Mouse (Mus musculus) thymus, postnatal 4 days (tissue): Measurements from ENCODE around the gene BC030867.
"Not testable (repeated sequence)": the region's sequence is repeated elsewhere in the genome, so short reads cannot be mapped to it uniquely, and the experiment has no call there.

ENCODE experiments used
- DNase-seq: peaks from one replicate; pipeline ENCODE4 v3.0.0; 2021

The BC030867 gene

GRCm38 (mm10) chr11:102258095-102258494, 9.4 kb downstream of the BC030867 start:
- DNase-seq: no peak

DNA sequence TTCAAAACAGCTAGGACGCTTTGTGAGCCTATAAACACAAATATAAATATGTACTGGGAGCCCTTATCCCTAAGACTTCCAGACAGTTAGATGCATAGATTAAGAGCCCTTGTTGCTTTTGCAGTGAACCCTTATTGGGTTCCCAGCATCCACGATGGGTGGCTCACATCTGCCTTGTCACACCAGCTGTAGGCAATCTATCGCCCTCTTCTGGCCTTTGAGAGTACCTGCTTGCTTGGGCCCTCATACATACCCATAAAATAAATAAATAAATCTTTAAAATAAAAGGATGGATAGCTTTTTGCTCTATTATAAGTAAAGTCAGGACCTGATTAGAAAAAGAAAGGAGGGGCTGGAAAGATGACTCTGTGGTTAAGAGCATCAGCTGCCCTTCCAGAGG, 9.8 kb downstream of the BC030867 start:
- no peak for DNase-seq

GRCm38 (mm10) chr11:102263211-102263610, 14.5 kb downstream of the BC030867 start:
- no peak for DNase-seq

DNA sequence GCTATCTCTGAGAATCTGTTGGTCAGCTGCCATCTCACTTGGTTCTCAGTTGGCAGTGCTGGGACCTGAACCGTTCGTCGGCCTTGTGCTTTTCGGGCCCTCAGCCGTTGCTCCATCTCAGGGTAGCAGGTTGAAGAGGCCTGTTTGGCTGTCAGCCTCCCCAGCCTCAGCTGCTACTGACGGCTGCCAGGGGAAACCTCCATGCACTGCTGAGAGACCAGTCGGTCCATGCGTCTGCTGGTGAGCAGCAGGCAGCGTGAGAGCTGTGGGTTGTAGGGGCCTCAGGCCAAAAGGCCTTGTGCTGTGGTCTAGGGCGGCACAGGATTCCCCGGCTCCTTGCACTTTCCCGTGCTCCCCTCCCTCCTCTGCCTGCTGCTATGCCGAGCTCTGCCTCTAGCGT, 17.1 kb downstream of the BC030867 start:
- DNase-seq: no peak

DNA sequence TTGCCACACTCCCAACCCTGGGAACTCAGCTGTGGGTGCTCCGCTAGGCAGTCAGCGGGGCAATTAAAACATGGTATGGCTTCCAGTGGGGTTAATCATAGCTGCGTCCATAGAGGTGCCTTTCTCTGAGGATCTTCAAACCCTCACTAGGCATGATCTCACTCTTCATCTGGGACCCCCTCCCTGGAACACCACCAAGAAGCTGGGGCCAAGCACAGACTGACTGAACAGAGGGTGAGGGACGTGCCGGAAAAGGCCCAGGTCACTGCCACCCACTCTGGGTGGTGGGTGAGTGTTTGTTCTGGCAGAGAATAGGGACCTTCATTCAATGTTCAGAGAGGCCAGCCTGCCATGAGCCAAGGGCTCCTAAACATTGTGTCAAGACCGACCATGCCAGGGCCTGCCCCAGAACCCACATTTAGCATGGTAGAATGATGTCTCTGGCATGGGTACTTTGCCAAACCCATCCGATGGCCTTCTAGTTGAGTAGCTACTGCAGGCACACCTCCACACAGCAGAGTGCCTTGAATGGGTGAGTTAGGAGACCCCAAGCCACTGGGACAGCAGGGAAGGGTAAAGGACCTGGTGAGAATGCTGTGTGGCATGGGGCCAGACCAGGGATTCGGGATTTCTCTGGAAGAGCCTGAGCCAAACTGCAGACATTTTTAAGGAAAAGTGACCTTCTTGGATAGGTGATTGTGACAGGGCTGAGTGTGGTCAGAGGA, 18.1 kb downstream of the BC030867 start:
- DNase-seq: no peak

GRCm38 (mm10) chr11:102267480-102267879, 18.8 kb downstream of the BC030867 start:
- DNase-seq: peak; percentile 75

DNA sequence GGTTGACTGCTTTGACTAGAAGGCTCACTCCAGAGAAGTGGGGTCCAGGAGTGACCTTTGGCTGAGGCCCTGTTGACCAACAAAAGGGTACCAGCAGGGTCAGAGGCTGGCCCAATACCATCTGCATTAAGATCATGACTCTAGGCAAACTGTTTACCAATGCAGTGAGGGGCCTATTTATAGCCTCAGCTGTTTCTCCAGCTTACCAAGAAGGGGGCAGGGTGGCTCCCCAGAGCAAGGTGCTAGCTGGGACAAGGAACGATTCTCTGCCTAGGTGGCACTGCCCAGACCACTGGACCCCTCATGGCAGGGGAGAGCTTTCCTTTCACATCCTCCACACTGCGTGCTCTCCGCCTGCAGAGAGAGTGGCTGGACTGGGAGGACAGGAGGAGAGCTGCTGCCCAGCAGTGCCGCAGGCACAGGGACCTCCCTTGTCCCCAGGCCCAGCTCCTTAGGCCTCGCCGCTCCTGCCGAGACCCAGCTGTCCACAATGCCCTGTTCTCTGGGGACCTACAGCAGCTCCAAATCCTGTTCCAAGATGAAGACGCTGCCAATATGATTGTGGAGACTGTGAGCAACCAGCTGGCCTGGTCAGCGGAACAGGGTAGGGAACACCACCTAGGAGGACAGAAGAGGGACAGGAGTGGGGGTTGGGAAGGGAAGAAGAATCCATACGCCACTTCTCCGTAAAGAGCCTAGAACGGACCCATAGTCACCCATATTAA, 20.0 kb downstream of the BC030867 start, which contains the start of gene Asb16:
TSS of gene Asb16 (plus strand) at position 224 of the 725 bp plus-strand sequence.
- no peak for DNase-seq

GRCm38 (mm10) chr11:102276411-102276915, 27.8 kb downstream of the BC030867 start:
- peak; percentile 49 for DNase-seq

GRCm38 (mm10) chr11:102277754-102278153, 29.1 kb downstream of the BC030867 start:
- DNase-seq: no peak

- no peak for DNase-seq
Measured at GRCm38 (mm10) chr11:102279595-102279994, 30.9 kb downstream of the BC030867 start.

GRCm38 (mm10) chr11:102280267-102280666, 31.6 kb downstream of the BC030867 start:
- DNase-seq: not testable (repeated sequence)

DNA sequence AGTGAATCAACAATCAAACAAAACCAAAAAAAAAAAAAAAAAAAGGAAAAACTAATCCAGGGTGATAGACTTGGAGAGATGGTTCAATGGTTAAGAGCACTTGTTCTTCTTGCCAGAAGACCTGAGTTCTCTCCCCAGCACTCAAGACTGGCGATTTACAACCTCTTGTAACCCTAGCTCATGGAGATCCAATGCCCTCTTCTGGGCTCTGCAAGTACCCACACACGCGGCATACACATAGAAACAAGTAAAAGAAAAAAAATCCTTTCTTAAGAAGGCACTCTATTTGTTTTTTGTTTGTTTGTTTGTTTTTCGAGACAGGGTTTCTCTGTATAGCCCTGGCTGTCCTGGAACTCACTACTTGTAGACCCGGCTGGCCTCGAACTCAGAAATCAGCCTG, 35.2 kb downstream of the BC030867 start:
- DNase-seq: no peak

DNA sequence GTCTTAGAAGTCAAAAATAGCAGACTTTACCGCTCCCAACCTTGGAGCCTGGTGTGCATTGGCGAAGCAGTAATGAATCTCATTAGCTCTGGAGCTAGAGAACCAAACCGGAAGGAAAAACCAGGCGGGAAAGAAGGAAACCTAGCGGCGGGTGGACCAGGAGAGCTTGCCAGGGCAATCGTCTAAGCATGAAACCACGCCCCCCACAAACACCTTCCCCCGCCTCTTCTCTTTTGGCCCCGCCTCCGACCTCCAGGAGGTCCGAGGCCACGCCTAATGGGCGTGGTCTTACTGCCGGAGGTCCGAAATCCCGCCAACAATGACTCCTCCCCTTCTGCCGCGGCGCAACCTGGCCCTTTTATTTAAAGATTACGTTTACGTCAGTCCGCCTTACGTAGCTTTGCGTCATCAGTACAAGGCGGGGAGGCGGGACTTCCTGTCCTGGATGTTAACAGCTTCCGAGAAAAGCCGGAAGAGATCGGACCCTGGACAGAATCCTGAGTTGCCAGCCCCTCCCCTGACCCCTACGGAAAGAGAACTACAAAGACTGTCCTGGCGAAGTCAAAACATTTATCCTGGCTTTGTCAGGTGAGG, 35.9 kb downstream of the BC030867 start, which contains the start of gene Tmub2:
TSS of gene Tmub2 (plus strand) at position 431 of the 594 bp plus-strand sequence.
- DNase-seq: peak; percentile 96

- DNase-seq: peak; percentile 89
Measured at GRCm38 (mm10) chr11:102285095-102285834, 36.6 kb downstream of the BC030867 start.

GRCm38 (mm10) chr11:102287485-102287884, 38.8 kb downstream of the BC030867 start:
- DNase-seq: no peak

- no peak for DNase-seq
Measured at GRCm38 (mm10) chr11:102288027-102288804, 39.5 kb downstream of the BC030867 start.

- DNase-seq: no peak
Measured at GRCm38 (mm10) chr11:102288913-102289312, 40.2 kb downstream of the BC030867 start.

DNA sequence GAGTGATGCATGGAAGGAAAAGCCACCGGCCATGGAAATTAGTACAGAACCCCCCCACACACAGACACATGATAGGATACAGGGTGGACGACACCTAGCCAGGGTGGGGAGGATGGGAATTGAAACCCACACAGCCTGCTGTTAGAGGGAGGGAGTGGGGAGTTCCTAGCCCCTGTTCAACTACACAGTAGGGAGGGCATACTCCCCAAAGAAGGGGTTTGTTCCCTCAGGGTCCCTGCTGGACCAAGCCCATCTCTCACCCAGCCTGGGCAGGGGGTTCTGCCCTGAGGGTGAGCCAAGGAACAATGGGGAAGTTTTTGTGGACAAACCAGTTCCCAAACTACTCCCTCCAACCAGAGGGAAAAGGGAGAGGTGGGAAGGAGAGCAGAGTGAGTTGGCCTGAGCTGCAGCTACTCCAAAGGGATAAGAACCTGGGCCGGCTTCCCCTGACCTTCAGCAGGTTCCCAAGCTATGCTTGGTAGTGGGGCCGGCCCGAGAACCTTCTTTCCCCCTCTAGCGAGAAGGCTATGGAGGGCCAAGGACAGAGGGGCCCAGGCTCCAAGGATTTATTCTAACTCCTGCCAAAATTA, 40.9 kb downstream of the BC030867 start:
- no peak for DNase-seq

DNA sequence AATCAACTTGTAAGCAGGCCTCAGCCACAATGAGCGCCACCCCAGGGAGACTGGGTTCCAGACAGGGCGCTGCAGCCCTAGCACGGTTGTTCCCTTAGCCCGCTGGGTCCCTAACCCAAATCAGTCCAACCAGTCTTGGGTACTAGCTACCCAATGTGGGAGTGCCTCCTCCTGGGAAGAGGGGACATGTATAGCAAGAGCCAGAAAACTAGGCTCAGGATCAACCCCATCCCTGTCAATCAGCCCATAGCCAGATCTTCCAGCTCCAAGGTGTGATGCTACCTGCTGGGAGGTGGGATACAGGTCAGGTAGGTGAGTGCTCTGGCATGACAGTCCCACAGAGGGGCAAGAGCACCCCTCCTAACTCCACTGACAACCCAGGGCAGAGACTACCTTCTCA, 41.5 kb downstream of the BC030867 start:
- DNase-seq: no peak

DNA sequence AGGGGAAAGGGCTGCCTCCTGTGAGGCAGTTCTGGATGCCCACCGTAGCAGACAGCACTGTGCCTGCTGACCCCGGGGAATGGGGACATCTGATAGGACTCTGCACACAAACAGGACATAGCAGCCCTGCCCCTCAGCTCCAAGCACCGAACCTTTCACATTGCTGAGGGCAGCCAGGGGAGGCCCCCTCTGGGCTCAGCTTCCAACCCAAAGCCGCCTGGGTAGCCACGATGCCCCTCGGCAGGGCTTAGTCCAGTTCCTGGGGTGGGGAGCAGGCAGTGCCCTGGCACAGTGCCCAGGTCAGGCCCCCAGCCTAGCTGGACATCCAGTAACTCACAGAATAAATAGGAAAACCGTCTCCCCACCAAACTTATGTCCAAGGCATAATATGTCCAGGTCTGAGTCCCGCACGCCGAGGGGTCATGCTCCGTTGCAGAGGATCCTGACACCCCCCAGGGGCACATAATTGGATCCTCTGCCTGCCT, 42.4 kb downstream of the BC030867 start:
- DNase-seq: no peak

- DNase-seq: no peak
Measured at GRCm38 (mm10) chr11:102293971-102294370, 45.3 kb downstream of the BC030867 start.
